Mouse (Mus musculus) urinary bladder, adult 2 months (tissue): Measurements from ENCODE around the gene Ap3b1. TPM values are rescaled to one million over a fixed set of nuclear protein-coding genes. Genes with fewer than 3 reads are reported as not detected.

Experiments used
- DNase-seq: peaks from one replicate; pipeline ENCODE4 v3.0.0; 2022; ENCODE audit warnings: low spot score
- polyA plus RNA-seq: library from polyadenylated mRNA; depleted of rRNA; stranded (reverse); fragments of >200 nt; gene quantifications from 2 replicates; pipeline ENCODE4 v1.2.3, GENCODE M21; 2012

The Ap3b1 gene
- polyA plus RNA-seq, 1 experiment: 48.0 TPM

- no peak for DNase-seq
Measured at GRCm38 (mm10) chr13:94375526-94376390, 17.0 kb downstream of the Ap3b1 start.

- no peak for DNase-seq
Measured at GRCm38 (mm10) chr13:94379006-94379405, 20.2 kb downstream of the Ap3b1 start.

GRCm38 (mm10) chr13:94381427-94381826 is 22.7 kb downstream of the Ap3b1 start:
- DNase-seq: no peak

GRCm38 (mm10) chr13:94381829-94382675 is 23.3 kb downstream of the Ap3b1 start:
- DNase-seq: no peak

GRCm38 (mm10) chr13:94384931-94385570 is 26.3 kb downstream of the Ap3b1 start:
- no peak for DNase-seq

- DNase-seq: no peak
Measured at GRCm38 (mm10) chr13:94388566-94388965, 29.8 kb downstream of the Ap3b1 start.

GRCm38 (mm10) chr13:94389541-94389940 is 30.8 kb downstream of the Ap3b1 start:
- no peak for DNase-seq

GRCm38 (mm10) chr13:94392282-94392681 is 33.5 kb downstream of the Ap3b1 start:
- no peak for DNase-seq

GRCm38 (mm10) chr13:94394486-94394885 is 35.7 kb downstream of the Ap3b1 start:
- DNase-seq: no peak

- DNase-seq: no peak
Measured at GRCm38 (mm10) chr13:94395763-94396162, 37.0 kb downstream of the Ap3b1 start.

GRCm38 (mm10) chr13:94396392-94396920 is 37.7 kb downstream of the Ap3b1 start:
- no peak for DNase-seq

- no peak for DNase-seq
Measured at GRCm38 (mm10) chr13:94398568-94399374, 40.0 kb downstream of the Ap3b1 start.

- DNase-seq: no peak
Measured at GRCm38 (mm10) chr13:94400465-94400864, 41.7 kb downstream of the Ap3b1 start.

- no peak for DNase-seq
Measured at GRCm38 (mm10) chr13:94423600-94423999, 64.8 kb downstream of the Ap3b1 start.

GRCm38 (mm10) chr13:94429567-94429966 is 70.8 kb downstream of the Ap3b1 start:
- no peak for DNase-seq

GRCm38 (mm10) chr13:94439386-94439785 is 80.6 kb downstream of the Ap3b1 start:
- DNase-seq: no peak

- no peak for DNase-seq
Measured at GRCm38 (mm10) chr13:94441199-94441598, 82.4 kb downstream of the Ap3b1 start.

- no peak for DNase-seq
Measured at GRCm38 (mm10) chr13:94443411-94443810, 84.7 kb downstream of the Ap3b1 start.

- no peak for DNase-seq
Measured at GRCm38 (mm10) chr13:94445103-94445502, 86.3 kb downstream of the Ap3b1 start.

- no peak for DNase-seq
Measured at GRCm38 (mm10) chr13:94447003-94447402, 88.2 kb downstream of the Ap3b1 start.

GRCm38 (mm10) chr13:94449593-94449992 is 90.8 kb downstream of the Ap3b1 start:
- DNase-seq: no peak
